Mouse (Mus musculus) stomach, postnatal 0 days (tissue): ENCODE results near the gene Mical3. TPM values are rescaled to one million over a fixed set of nuclear protein-coding genes. Genes with fewer than 3 reads are reported as not detected.

Experiments
- ATAC-seq: fragments of 200-750 bp; cut with Nextera tagmentation; 2 replicates; pipeline ENCODE4 v1.8.0; 2017; ENCODE audit not compliant: low FRiP score, low TSS enrichment
- DNase-seq: peaks from one replicate; pipeline ENCODE4 v3.0.0-alpha.2; 2016; ENCODE audit warnings: low spot score
- H3K27ac ChIP-seq: fragments of 300-500 bp; sonication (generic); replicated peaks from 2 replicates; pipeline ENCODE4 v1.5.1; 2014; ENCODE audit warnings: mild to moderate bottlenecking, control low read depth
- H3K27me3 ChIP-seq: fragments of 300-500 bp; sonication (generic); 2 replicates; pipeline ENCODE4 v1.6.1; 2014; ENCODE audit warnings: low read length; ENCODE audit not compliant: control insufficient read depth, insufficient read depth
- H3K36me3 ChIP-seq: fragments of 300-500 bp; sonication (generic); 2 replicates; pipeline ENCODE4 v1.6.1; 2014; ENCODE audit warnings: low read length, mixed read lengths; ENCODE audit not compliant: control insufficient read depth, insufficient read depth
- H3K4me1 ChIP-seq: fragments of 300-500 bp; sonication (generic); replicated peaks from 2 replicates; pipeline ENCODE4 v1.6.1; 2014; ENCODE audit warnings: antibody characterized with exemption; ENCODE audit not compliant: control insufficient read depth, insufficient read depth
- H3K4me2 ChIP-seq: fragments of 300-500 bp; sonication (generic); replicated peaks from 2 replicates; pipeline ENCODE4 v1.6.1; 2014; ENCODE audit warnings: low read depth, mild to moderate bottlenecking, control low read depth, moderate library complexity
- H3K4me3 ChIP-seq: fragments of 300-500 bp; sonication (generic); 2 replicates; pipeline ENCODE4 v1.5.1; 2014; ENCODE audit warnings: low read depth, low read length, control low read depth
- H3K9ac ChIP-seq: fragments of 300-500 bp; sonication (generic); 2 replicates; pipeline ENCODE4 v1.6.1; 2014; ENCODE audit warnings: mild to moderate bottlenecking, low read length, control low read depth, mixed read lengths
- H3K9me3 ChIP-seq: fragments of 300-500 bp; sonication (generic); 2 replicates; pipeline ENCODE4 v1.6.1; 2016; ENCODE audit warnings: low read length; ENCODE audit not compliant: control insufficient read depth
- CTCF ChIP-seq: IDR thresholded peaks from 2 replicates; pipeline ENCODE4 v1.5.1; 2016; ENCODE audit warnings: antibody characterized with exemption, low read depth, mild to moderate bottlenecking, moderate library complexity
- EP300 ChIP-seq: optimal IDR thresholded peaks from 2 replicates; pipeline ENCODE3; 2016; ENCODE audit warnings: antibody characterized with exemption
- WGBS: fragments of 180-500 bp; shearing (Covaris S2); extraction: QIAGEN DNeasy Blood & Tissue Kit; methylation state at CpG from one replicate; pipeline ENCODE4 v1.1.7; 2014; 5-methylcytosine and 5-hydroxymethylcytosine counted together
- polyA plus RNA-seq: library from polyadenylated mRNA; unstranded; fragments of >200 nt; fragmentation: Nextera tagmentation; extraction: Ambion mirVana; gene quantifications from 2 replicates; pipeline ENCODE4 v1.2.1, GENCODE M21; 2015

The Mical3 gene
- polyA plus RNA-seq, 1 experiment from 2014 or later, result 4.5 TPM

DNA sequence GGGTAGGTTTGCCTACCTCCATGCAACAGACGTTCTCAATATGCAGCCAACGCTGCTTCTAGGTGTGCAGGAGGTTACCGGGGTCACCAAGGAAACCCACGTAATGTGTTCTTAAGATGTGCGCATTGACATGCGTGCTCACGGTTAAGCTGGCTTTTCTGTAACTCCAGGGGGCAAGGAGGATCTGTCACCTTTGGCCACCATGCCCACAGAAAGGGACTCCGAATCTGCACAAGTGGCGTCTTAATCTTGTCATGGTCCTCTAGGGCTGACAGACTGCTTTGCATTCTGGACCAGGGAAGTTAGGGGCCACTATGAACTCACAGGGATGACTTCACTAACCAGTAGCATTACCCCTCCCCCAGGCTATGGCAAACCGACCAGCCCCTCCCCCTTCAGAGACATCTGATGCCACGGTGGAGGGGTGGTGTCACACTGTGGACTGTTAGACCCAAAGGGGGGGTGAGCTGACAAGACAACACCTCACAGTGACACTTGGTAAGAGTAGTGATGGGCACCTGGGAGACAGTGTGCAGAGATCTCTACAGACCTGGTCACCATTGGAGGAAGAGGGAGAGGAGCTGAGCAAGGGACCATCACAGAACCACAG is 192.7 kb downstream of the Mical3 start:
- WGBS, result 80% methylated on average over 11 of the region's 11 CpGs
- Histone ChIP-seq H3K4me1 (no peaks in the 10 kb centered on the region), H3K9me3 (no peaks in the 10 kb centered on the region), H3K4me3 (no peak overlapping the region), H3K9ac (no peak overlapping the region), H3K4me2 (no peak overlapping the region), H3K27ac (no peak overlapping the region), H3K27me3 (no peaks in the 10 kb centered on the region), H3K36me3 (peaks cover 4% of the 10 kb centered on the region; the same call in 1 of the 2 replicates)
- ATAC-seq (no peak), DNase-seq (no peak)
- TF ChIP-seq CTCF, result no peak
- no peak for TF ChIP-seq EP300

DNA sequence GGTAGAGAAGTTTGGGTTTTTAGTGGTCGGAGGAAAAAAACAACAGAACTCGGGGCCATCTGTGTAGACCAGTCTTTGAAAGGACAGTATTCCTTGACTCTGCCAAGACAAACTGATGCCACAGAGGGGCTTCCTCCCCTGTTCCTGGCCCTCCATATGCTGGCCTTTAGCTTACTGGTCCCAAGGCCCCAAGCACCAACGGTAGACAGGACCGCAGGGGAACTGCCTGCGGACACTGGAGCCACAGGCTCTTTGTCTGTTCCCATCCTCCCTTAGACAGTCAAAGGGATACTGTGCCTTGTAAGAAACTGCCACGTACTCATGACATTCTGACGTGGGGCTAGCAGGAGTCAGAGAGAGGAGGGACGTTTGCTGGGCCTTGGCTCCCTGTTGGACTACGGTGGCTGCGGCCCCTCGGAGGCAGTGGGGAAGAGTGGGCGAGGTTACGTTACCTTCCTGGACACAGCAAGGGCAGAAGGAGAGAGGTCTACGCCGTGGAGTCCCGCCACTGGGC is 193.6 kb downstream of the Mical3 start:
- no peaks in the 10 kb centered on the region for H3K4me1 ChIP-seq
- H3K36me3 ChIP-seq, result peaks cover 4% of the 10 kb centered on the region; the same call in 1 of the 2 replicates
- H3K9me3 ChIP-seq, result no peaks in the 10 kb centered on the region
- H3K4me3 ChIP-seq, result no peak overlapping the region
- H3K27me3 ChIP-seq, result no peaks in the 10 kb centered on the region
- ATAC-seq (no peak), DNase-seq (no peak)
- no peak overlapping the region for H3K4me2 ChIP-seq
- TF ChIP-seq CTCF (no peak), EP300 (no peak)
- no peak overlapping the region for H3K9ac ChIP-seq
- 74% methylated on average over 16 of the region's 16 CpGs for WGBS
- no peak overlapping the region for H3K27ac ChIP-seq

DNA sequence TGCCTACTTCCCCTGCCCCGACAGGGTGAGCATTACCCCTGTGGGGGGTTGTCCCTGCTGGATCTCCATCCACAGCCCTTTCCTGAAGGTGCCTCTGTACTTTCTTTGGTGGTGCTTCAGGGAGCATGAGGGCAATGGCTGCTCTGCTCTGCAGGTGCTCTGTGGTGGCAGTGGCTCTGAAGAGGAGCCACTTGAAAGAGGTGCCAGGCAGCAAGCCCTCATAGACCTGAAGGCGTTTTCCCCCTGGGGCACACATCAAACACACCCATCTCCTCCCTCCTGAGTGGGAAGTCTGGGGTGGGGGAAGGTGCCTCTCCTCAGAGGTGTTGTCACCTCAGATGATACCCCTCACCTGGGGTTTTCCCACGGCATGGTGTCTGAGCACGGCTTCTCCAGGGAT is 196.6 kb downstream of the Mical3 start:
- Histone ChIP-seq H3K9ac (no peak overlapping the region), H3K27ac (no peak overlapping the region), H3K4me1 (no peaks in the 10 kb centered on the region), H3K4me2 (no peak overlapping the region), H3K4me3 (no peak overlapping the region), H3K27me3 (no peaks in the 10 kb centered on the region), H3K9me3 (no peaks in the 10 kb centered on the region), H3K36me3 (peaks cover 4% of the 10 kb centered on the region; the same call in 1 of the 2 replicates)
- TF ChIP-seq CTCF, result no peak
- TF ChIP-seq EP300, result no peak
- 74% methylated on average over 4 of the region's 4 CpGs for WGBS
- DNase-seq (no peak), ATAC-seq (no peak)

GRCm38 (mm10) chr6:120933670-120934069 is 197.1 kb downstream of the Mical3 start:
- Histone ChIP-seq H3K4me1 (no peaks in the 10 kb centered on the region), H3K4me3 (no peak overlapping the region), H3K9ac (no peak overlapping the region), H3K4me2 (no peak overlapping the region), H3K27me3 (no peaks in the 10 kb centered on the region), H3K27ac (no peak overlapping the region), H3K9me3 (no peaks in the 10 kb centered on the region), H3K36me3 (peaks cover 4% of the 10 kb centered on the region; the same call in 1 of the 2 replicates)
- ATAC-seq (no peak), DNase-seq (no peak)
- TF ChIP-seq EP300, result no peak
- no peak for TF ChIP-seq CTCF
- WGBS, result 85% methylated on average over 7 of the region's 7 CpGs

DNA sequence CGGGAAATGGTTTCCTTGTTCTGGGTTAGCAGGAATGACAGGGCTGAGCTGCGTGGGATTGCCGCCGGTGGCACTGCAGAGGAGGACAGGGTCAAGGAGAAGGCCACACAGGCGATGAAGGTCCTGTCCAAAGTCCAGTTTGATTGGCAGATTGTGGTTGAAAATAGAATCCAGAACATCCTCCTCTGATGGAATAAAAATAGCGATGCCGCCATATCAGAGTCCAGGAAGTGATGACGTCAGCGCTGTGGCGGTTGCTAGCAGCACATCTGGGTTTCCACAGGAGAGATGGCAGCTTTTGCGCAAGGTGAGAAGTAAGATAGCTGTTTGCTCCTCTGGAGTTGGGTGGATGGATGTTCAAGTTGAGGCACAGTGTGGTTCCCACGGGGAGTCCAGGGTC is 198.2 kb downstream of the Mical3 start:
- H3K9ac ChIP-seq, result no peak overlapping the region
- H3K36me3 ChIP-seq, result peaks cover 4% of the 10 kb centered on the region; the same call in 1 of the 2 replicates
- H3K27me3 ChIP-seq, result no peaks in the 10 kb centered on the region
- H3K4me3 ChIP-seq, result no peak overlapping the region
- no peaks in the 10 kb centered on the region for H3K9me3 ChIP-seq
- H3K4me1 ChIP-seq, result no peaks in the 10 kb centered on the region
- WGBS, result 87% methylated on average over 12 of the region's 12 CpGs
- TF ChIP-seq CTCF (no peak), EP300 (no peak)
- DNase-seq (no peak), ATAC-seq (no peak)
- no peak overlapping the region for H3K4me2 ChIP-seq
- H3K27ac ChIP-seq, result no peak overlapping the region
